Mouse (Mus musculus) embryonic facial prominence, embryonic 13.5 days (tissue): ENCODE measurements around the gene Rsc1a1. TPM values are rescaled to one million over a fixed set of nuclear protein-coding genes. Genes with fewer than 3 reads are reported as not detected.

Experiments
- ATAC-seq: fragments of 200-750 bp; cut with Nextera tagmentation; 2 replicates; pipeline ENCODE4 v1.8.0; 2017; ENCODE audit warnings: low read depth; ENCODE audit not compliant: insufficient number of reproducible peaks, insufficient read depth, low FRiP score, low TSS enrichment
- H3K27ac ChIP-seq: fragments of 300-500 bp; sonication (generic); 2 replicates; pipeline ENCODE4 v1.5.1; 2015; ENCODE audit warnings: moderate library complexity, mild to moderate bottlenecking, inconsistent platforms
- H3K27me3 ChIP-seq: fragments of 300-500 bp; sonication (generic); 2 replicates; pipeline ENCODE4 v1.6.1; 2015; ENCODE audit warnings: mild to moderate bottlenecking, inconsistent platforms
- H3K36me3 ChIP-seq: fragments of 300-500 bp; sonication (generic); 2 replicates; pipeline ENCODE4 v1.6.1; 2015; ENCODE audit warnings: mild to moderate bottlenecking, inconsistent platforms
- H3K4me1 ChIP-seq: fragments of 300-500 bp; sonication (generic); 2 replicates; pipeline ENCODE4 v1.6.1; 2015; ENCODE audit warnings: inconsistent platforms
- H3K4me2 ChIP-seq: fragments of 300-500 bp; sonication (generic); 2 replicates; pipeline ENCODE4 v1.6.1; 2015; ENCODE audit warnings: moderate library complexity, mild to moderate bottlenecking, inconsistent platforms
- H3K4me3 ChIP-seq: fragments of 300-500 bp; sonication (generic); 2 replicates; pipeline ENCODE4 v1.5.1; 2015; ENCODE audit warnings: mild to moderate bottlenecking, inconsistent platforms
- H3K9ac ChIP-seq: fragments of 300-500 bp; sonication (generic); 2 replicates; pipeline ENCODE4 v1.6.1; 2015; ENCODE audit warnings: mild to moderate bottlenecking, inconsistent platforms
- H3K9me3 ChIP-seq: fragments of 300-500 bp; sonication (generic); 2 replicates; pipeline ENCODE4 v1.6.1; 2016; ENCODE audit warnings: inconsistent platforms
- WGBS: fragments of 180-500 bp; shearing (Covaris S2); methylation state at CpG from one replicate; pipeline ENCODE4 v1.1.7; 2015; ENCODE audit warnings: mixed read lengths; 5-methylcytosine and 5-hydroxymethylcytosine counted together
- polyA plus RNA-seq: library from polyadenylated mRNA; unstranded; fragments of >200 nt; fragmentation: Nextera tagmentation; extraction: Ambion mirVana; gene quantifications from 2 replicates; pipeline ENCODE4 v1.2.1, GENCODE M21; 2015

Gene Rsc1a1
- not detected in 2 replicates for polyA plus RNA-seq

DNA sequence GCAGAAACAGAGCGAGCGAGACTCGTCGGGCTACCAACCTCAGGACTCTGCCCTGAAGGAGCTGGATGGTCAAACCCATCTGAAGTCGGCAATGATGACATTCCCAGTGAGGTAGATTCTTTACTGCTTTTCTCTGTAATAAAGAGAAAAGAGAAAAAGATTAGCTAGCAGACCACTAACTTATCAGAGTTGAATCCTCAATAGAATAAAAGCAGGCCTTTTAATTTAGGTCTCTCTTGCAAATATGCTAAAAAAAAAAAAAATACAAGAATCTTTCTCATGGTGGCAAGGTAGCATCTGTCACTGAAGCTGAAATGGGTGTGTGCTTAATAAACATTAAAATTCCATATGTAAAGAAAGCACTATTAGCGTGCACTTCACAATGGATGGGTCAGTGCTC lies at the start of gene Rsc1a1:
Rsc1a1 (minus strand) TSS at position 101 of the 400 bp plus-strand sequence.
- Histone ChIP-seq H3K4me2 (no peak within 1 kb of the TSS), H3K9me3 (no peaks in the 10 kb centered on the region), H3K27ac (no peak within 1 kb of the TSS), H3K9ac (no peak within 1 kb of the TSS), H3K4me3 (no peak within 1 kb of the TSS), H3K4me1 (peaks cover 11% of the 10 kb centered on the region), H3K27me3 (no peaks in the 10 kb centered on the region), H3K36me3 (peaks cover 75% of the 10 kb centered on the region)
- no peak for ATAC-seq
- WGBS = 95% methylated on average over 6 of the region's 6 CpGs

- 24% methylated on average over 9 of the region's 9 CpGs for WGBS
- Histone ChIP-seq H3K27me3 (0 out of 2 replicates have a peak, but pooled peaks cover 6% of the 10 kb centered on the region), H3K9ac (peak overlapping the region; percentile 70), H3K9me3 (no peaks in the 10 kb centered on the region), H3K4me3 (peak overlapping the region; percentile 41), H3K27ac (peak overlapping the region; percentile 64; the same call in 1 of the 2 replicates), H3K36me3 (no peaks in the 10 kb centered on the region), H3K4me1 (peaks cover 11% of the 10 kb centered on the region), H3K4me2 (peak overlapping the region; percentile 62)
- ATAC-seq = no peak
Measured at GRCm38 (mm10) chr4:141735206-141735560, 49.8 kb upstream of the Rsc1a1 start.

- Histone ChIP-seq H3K27me3 (0 out of 2 replicates have a peak, but pooled peaks cover 6% of the 10 kb centered on the region), H3K36me3 (no peaks in the 10 kb centered on the region), H3K27ac (peak overlapping the region; percentile 64), H3K4me1 (peaks cover 11% of the 10 kb centered on the region), H3K9me3 (no peaks in the 10 kb centered on the region), H3K4me3 (peak overlapping the region; percentile 41), H3K9ac (peak overlapping the region; percentile 70), H3K4me2 (peak overlapping the region; percentile 62)
- ATAC-seq = peak; percentile 91
- WGBS = 5% methylated on average over 24 of the region's 24 CpGs
Measured at GRCm38 (mm10) chr4:141734446-141735205, 49.2 kb upstream of the Rsc1a1 start.

DNA sequence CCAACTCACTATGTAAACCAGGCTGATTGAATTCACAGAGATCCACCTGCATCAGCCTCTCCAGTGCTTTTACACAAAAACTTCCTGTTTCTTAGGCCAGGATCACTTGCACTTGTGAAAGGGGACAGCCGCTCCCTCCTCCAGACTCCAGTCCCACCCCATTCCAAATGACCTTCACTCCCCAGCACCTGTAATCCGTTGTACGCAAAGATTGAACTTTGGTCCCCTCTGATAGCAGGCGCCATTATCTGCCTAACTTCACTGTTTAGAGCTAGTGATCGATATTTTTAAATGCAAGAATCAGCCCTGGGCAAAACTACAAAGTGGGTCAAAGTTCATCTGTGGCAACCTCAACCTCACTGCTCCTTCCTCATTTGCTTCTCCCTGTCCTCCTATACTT lies 46.4 kb upstream of the Rsc1a1 start:
- no peaks in the 10 kb centered on the region for H3K9me3 ChIP-seq
- WGBS = 79% methylated on average over 5 of the region's 5 CpGs
- ATAC-seq = no peak
- peaks cover 11% of the 10 kb centered on the region for H3K4me1 ChIP-seq
- no peak overlapping the region for H3K9ac ChIP-seq
- no peak overlapping the region for H3K4me2 ChIP-seq
- no peaks in the 10 kb centered on the region for H3K36me3 ChIP-seq
- 0 out of 2 replicates have a peak, but pooled peaks cover 6% of the 10 kb centered on the region for H3K27me3 ChIP-seq
- no peak overlapping the region for H3K4me3 ChIP-seq
- H3K27ac ChIP-seq = no peak overlapping the region

GRCm38 (mm10) chr4:141730401-141730800 lies 45.0 kb upstream of the Rsc1a1 start:
- Histone ChIP-seq H3K4me1 (peaks cover 11% of the 10 kb centered on the region), H3K36me3 (no peaks in the 10 kb centered on the region), H3K27me3 (0 out of 2 replicates have a peak, but pooled peaks cover 6% of the 10 kb centered on the region), H3K4me3 (no peak overlapping the region), H3K9ac (no peak overlapping the region), H3K27ac (no peak overlapping the region), H3K9me3 (no peaks in the 10 kb centered on the region), H3K4me2 (no peak overlapping the region)
- WGBS = 80% methylated on average over 13 of the region's 13 CpGs
- ATAC-seq = no peak

DNA sequence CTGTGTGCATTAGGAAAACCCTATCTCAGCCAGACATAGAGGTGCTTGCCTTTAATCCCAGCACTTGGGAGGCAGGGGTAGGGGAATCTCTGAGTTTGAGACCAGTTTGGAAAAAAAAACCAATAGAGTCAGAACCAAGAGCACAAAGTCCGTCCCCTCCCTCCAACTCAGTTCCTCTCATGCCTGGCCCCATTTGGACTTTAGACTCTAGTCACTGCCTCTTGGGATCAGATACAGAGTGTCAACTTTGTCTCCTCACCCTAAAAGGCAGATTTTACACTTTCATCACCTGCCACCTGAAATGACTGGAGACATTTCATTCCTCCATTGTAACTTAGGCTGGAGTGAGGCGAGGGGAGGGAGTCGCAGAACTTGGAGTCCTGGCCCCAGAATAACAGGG lies 43.9 kb upstream of the Rsc1a1 start:
- Histone ChIP-seq H3K27me3 (peaks cover 6% of the 10 kb centered on the region; the same call in 1 of the 2 replicates), H3K36me3 (no peaks in the 10 kb centered on the region), H3K27ac (no peak overlapping the region), H3K4me1 (peaks cover 2% of the 10 kb centered on the region), H3K9ac (no peak overlapping the region), H3K4me3 (no peak overlapping the region), H3K4me2 (no peak overlapping the region), H3K9me3 (no peaks in the 10 kb centered on the region)
- ATAC-seq = no peak
- WGBS = 73% methylated on average over 3 of the region's 3 CpGs

DNA sequence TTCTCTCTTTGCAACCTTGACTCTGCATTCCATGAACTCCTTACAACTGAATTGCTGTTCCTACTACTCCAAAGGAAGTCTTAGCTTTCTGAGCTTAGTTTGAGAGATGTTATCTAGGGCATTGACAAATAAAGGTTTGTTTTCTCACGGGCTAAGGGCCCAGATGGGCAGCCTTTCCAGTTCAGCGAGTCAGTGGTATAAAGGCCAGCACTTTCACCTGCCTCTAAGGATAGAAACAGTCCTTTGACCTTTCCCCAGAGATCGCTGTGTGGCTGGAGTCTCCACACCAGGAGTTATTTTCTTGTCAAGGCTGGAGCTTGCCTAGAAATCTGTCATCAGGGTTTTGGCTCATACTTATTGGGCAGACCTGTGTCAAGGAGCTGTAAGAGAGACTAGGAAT lies 40.3 kb upstream of the Rsc1a1 start:
- H3K4me3 ChIP-seq = no peak overlapping the region
- ATAC-seq = no peak
- H3K9me3 ChIP-seq = no peaks in the 10 kb centered on the region
- H3K9ac ChIP-seq = no peak overlapping the region
- H3K27ac ChIP-seq = no peak overlapping the region
- WGBS = 51% methylated on average over 3 of the region's 3 CpGs
- no peak overlapping the region for H3K4me2 ChIP-seq
- no peaks in the 10 kb centered on the region for H3K36me3 ChIP-seq
- H3K27me3 ChIP-seq = peaks cover 6% of the 10 kb centered on the region; the same call in 1 of the 2 replicates
- H3K4me1 ChIP-seq = peaks cover 20% of the 10 kb centered on the region

GRCm38 (mm10) chr4:141725277-141725676 lies 39.9 kb upstream of the Rsc1a1 start:
- Histone ChIP-seq H3K4me2 (no peak overlapping the region), H3K27me3 (peaks cover 1% of the 10 kb centered on the region; the same call in 1 of the 2 replicates), H3K36me3 (peaks cover 4% of the 10 kb centered on the region), H3K9me3 (no peaks in the 10 kb centered on the region), H3K27ac (no peak overlapping the region), H3K4me3 (no peak overlapping the region), H3K4me1 (peaks cover 20% of the 10 kb centered on the region), H3K9ac (no peak overlapping the region)
- 81% methylated on average over 5 of the region's 5 CpGs for WGBS
- ATAC-seq = no peak

- 71% methylated on average over 11 of the region's 11 CpGs for WGBS
- no peak overlapping the region for H3K9ac ChIP-seq
- ATAC-seq = no peak
- H3K9me3 ChIP-seq = no peaks in the 10 kb centered on the region; the same call in 1 of the 2 replicates
- H3K27ac ChIP-seq = no peak overlapping the region
- no peaks in the 10 kb centered on the region; the same call in 1 of the 2 replicates for H3K27me3 ChIP-seq
- H3K36me3 ChIP-seq = peaks cover 9% of the 10 kb centered on the region
- H3K4me1 ChIP-seq = peaks cover 24% of the 10 kb centered on the region
- H3K4me2 ChIP-seq = no peak overlapping the region
- H3K4me3 ChIP-seq = no peak overlapping the region
Measured at GRCm38 (mm10) chr4:141724594-141724993, 39.2 kb upstream of the Rsc1a1 start.

- Histone ChIP-seq H3K4me3 (peak overlapping the region; percentile 99), H3K4me1 (peaks cover 27% of the 10 kb centered on the region), H3K27ac (peak overlapping the region; percentile 73), H3K36me3 (peaks cover 9% of the 10 kb centered on the region), H3K27me3 (no peaks in the 10 kb centered on the region; the same call in 1 of the 2 replicates), H3K4me2 (peak overlapping the region; percentile 79), H3K9ac (peak overlapping the region; percentile 98), H3K9me3 (no peaks in the 10 kb centered on the region; the same call in 1 of the 2 replicates)
- no peak for ATAC-seq
- WGBS = 7% methylated on average over 13 of the region's 13 CpGs
Measured at GRCm38 (mm10) chr4:141723673-141724068, 38.3 kb upstream of the Rsc1a1 start.

DNA sequence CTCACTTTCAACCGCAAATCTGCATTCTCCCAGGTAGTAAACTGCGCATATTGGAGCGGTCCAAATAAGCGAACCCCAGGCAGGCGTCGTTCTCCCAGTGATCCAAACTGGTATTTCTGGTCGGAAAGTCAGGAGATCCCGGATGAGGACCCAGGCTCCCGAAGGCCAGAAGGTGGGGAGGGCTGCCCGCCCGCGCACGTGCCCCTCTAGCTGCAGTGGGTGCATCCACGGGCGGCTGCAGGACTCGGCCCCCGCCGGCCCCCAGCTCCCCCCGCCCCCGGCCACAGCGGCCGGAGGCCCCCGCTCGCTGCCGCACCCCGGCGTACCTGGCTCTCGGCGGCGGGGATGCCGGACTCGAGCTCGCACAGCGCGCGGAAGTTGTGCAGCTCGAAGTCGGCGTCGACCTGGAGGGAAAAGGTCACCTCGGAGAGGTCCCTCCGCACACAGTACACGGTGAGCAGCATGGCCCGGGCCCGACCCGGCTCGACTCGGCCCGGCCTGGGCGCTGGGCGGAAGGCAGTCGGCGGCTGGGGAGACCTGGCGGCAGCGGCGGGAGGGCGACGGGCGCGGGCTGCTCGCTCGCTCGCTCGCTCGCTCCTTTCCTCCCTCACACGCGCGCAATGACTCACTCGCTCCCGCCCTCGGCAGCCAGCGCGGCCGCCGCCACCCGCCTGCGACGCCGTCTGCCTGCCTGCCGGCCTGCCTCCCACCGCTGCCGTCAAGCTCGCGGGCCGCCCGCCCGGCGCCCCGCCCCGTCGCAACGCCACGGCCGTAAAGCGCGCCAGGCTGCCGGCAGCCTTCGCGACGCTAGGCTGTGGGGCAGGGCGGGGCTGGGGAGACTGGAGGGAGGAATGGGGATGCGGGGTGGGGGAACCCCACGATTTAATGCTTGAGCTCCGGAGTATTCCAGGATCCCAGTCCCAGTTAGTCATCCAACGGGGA lies 37.6 kb upstream of the Rsc1a1 start, which contains the start of gene Ddi2:
Ddi2 (minus strand) TSS at position 689 of the 942 bp plus-strand sequence.
- H3K27ac ChIP-seq = peak within 1 kb of the TSS; percentile 92
- H3K9ac ChIP-seq = peak within 1 kb of the TSS; percentile 98
- under 1% methylated on average over 87 of the region's 105 CpGs for WGBS
- peak within 1 kb of the TSS; percentile 79 for H3K4me2 ChIP-seq
- peak within 1 kb of the TSS; percentile 99 for H3K4me3 ChIP-seq
- peaks cover 9% of the 10 kb centered on the region for H3K36me3 ChIP-seq
- peak; percentile 69 for ATAC-seq
- H3K9me3 ChIP-seq = no peaks in the 10 kb centered on the region; the same call in 1 of the 2 replicates
- H3K27me3 ChIP-seq = no peaks in the 10 kb centered on the region; the same call in 1 of the 2 replicates
- peaks cover 27% of the 10 kb centered on the region for H3K4me1 ChIP-seq
